Mouse (Mus musculus): ENCODE measurements at regions not wholly inside any gene's neighbourhood (a gene's known extent, or its start where the extent isn't known, plus 50 kb on each side); places are given as distances from the start of the nearest gene placed in this dataset.

- TF ChIP-seq CTCF (IDR thresholded peaks at IDR 0.05; ENCODE audit: borderline replicate concordance, insufficient read depth, low read length): no peak
- no peak for TF ChIP-seq POLR2A (IDR thresholded peaks at IDR 0.05; ENCODE audit: low read depth, low read length)
These were observed 86.3 kb upstream of the Egfl6 start for GRCm38 (mm10) chrX:166671853-166672252.
